Mouse (Mus musculus) kidney, embryonic 16.5 days (tissue): ENCODE measurements around the gene Astn2. TPM values are rescaled to one million over a fixed set of nuclear protein-coding genes. Genes with fewer than 3 reads are reported as not detected.

Experiments
- ATAC-seq: fragments of 200-750 bp; cut with Nextera tagmentation; 2 replicates; pipeline ENCODE4 v1.8.0; 2017; ENCODE audit warnings: moderate TSS enrichment; ENCODE audit not compliant: low FRiP score, low TSS enrichment
- H3K27ac ChIP-seq: fragments of 300-500 bp; sonication (generic); 2 replicates; pipeline ENCODE4 v1.5.1; 2014; ENCODE audit warnings: low read length
- H3K27me3 ChIP-seq: fragments of 300-500 bp; sonication (generic); 2 replicates; pipeline ENCODE4 v1.6.1; 2014; ENCODE audit warnings: low read length, control low read depth, mixed read lengths; ENCODE audit not compliant: insufficient read depth
- H3K36me3 ChIP-seq: fragments of 300-500 bp; sonication (generic); 2 replicates; pipeline ENCODE4 v1.6.1; 2014; ENCODE audit warnings: low read length, control low read depth, mixed read lengths; ENCODE audit not compliant: insufficient read depth
- H3K4me1 ChIP-seq: fragments of 300-500 bp; sonication (generic); 2 replicates; pipeline ENCODE4 v1.6.1; 2014; ENCODE audit warnings: low read length, control low read depth, mixed read lengths; ENCODE audit not compliant: insufficient read depth
- H3K4me2 ChIP-seq: fragments of 300-500 bp; sonication (generic); replicated peaks from 2 replicates; pipeline ENCODE4 v1.6.1; 2014; ENCODE audit warnings: low read depth, low read length
- H3K4me3 ChIP-seq: fragments of 300-500 bp; sonication (generic); 2 replicates; pipeline ENCODE4 v1.5.1; 2014; ENCODE audit warnings: mild to moderate bottlenecking, low read length
- H3K9ac ChIP-seq: fragments of 300-500 bp; sonication (generic); replicated peaks from 2 replicates; pipeline ENCODE4 v1.6.1; 2014; ENCODE audit warnings: low read length
- H3K9me3 ChIP-seq: fragments of 300-500 bp; sonication (generic); 2 replicates; pipeline ENCODE4 v1.6.1; 2016; ENCODE audit warnings: low read length, control low read depth
- WGBS: fragments of 180-500 bp; shearing (Covaris S2); extraction: QIAGEN DNeasy Blood & Tissue Kit; methylation state at CpG from one replicate; pipeline ENCODE4 v1.1.7; 2014; 5-methylcytosine and 5-hydroxymethylcytosine counted together
- polyA plus RNA-seq: library from polyadenylated mRNA; unstranded; fragments of >200 nt; fragmentation: Nextera tagmentation; extraction: Ambion mirVana; gene quantifications from 2 replicates; pipeline ENCODE4 v1.2.1, GENCODE M21; 2015

Gene Astn2
- polyA plus RNA-seq, 1 experiment from 2014 or later = 0.11 TPM

GRCm38 (mm10) chr4:66114243-66114642 lies 290.2 kb downstream of the Astn2 start:
- Histone ChIP-seq H3K27me3 (no peaks in the 10 kb centered on the region), H3K27ac (no peak overlapping the region), H3K4me3 (no peak overlapping the region), H3K4me2 (no peak overlapping the region), H3K36me3 (no peaks in the 10 kb centered on the region), H3K9me3 (no peaks in the 10 kb centered on the region), H3K9ac (no peak overlapping the region), H3K4me1 (no peaks in the 10 kb centered on the region)
- WGBS = 83% methylated on average over 2 of the region's 2 CpGs
- no peak for ATAC-seq

GRCm38 (mm10) chr4:66102037-66102436 lies 302.4 kb downstream of the Astn2 start:
- H3K4me3 ChIP-seq = no peak overlapping the region
- no peaks in the 10 kb centered on the region for H3K4me1 ChIP-seq
- no peaks in the 10 kb centered on the region for H3K9me3 ChIP-seq
- H3K9ac ChIP-seq = no peak overlapping the region
- no peak overlapping the region for H3K4me2 ChIP-seq
- H3K27me3 ChIP-seq = no peaks in the 10 kb centered on the region
- WGBS = 26% methylated on average over 5 of the region's 5 CpGs
- H3K36me3 ChIP-seq = no peaks in the 10 kb centered on the region
- no peak for ATAC-seq
- H3K27ac ChIP-seq = no peak overlapping the region

GRCm38 (mm10) chr4:66097629-66098028 lies 306.8 kb downstream of the Astn2 start:
- ATAC-seq = no peak
- Histone ChIP-seq H3K36me3 (no peaks in the 10 kb centered on the region), H3K27me3 (no peaks in the 10 kb centered on the region), H3K4me1 (no peaks in the 10 kb centered on the region), H3K9ac (no peak overlapping the region), H3K9me3 (no peaks in the 10 kb centered on the region), H3K4me2 (no peak overlapping the region), H3K4me3 (no peak overlapping the region), H3K27ac (no peak overlapping the region)
- WGBS = 65% methylated on average over 1 of the region's 1 CpGs

GRCm38 (mm10) chr4:66096104-66096503 lies 308.3 kb downstream of the Astn2 start:
- Histone ChIP-seq H3K27ac (no peak overlapping the region), H3K4me2 (no peak overlapping the region), H3K4me3 (no peak overlapping the region), H3K4me1 (no peaks in the 10 kb centered on the region), H3K9ac (no peak overlapping the region), H3K9me3 (no peaks in the 10 kb centered on the region), H3K36me3 (no peaks in the 10 kb centered on the region), H3K27me3 (no peaks in the 10 kb centered on the region)
- 77% methylated on average over 2 of the region's 2 CpGs for WGBS
- ATAC-seq = no peak

- H3K27me3 ChIP-seq = no peaks in the 10 kb centered on the region
- H3K27ac ChIP-seq = no peak overlapping the region
- H3K9me3 ChIP-seq = no peaks in the 10 kb centered on the region
- no peak for ATAC-seq
- no peak overlapping the region for H3K4me2 ChIP-seq
- no peaks in the 10 kb centered on the region for H3K4me1 ChIP-seq
- no peak overlapping the region for H3K9ac ChIP-seq
- H3K4me3 ChIP-seq = no peak overlapping the region
- H3K36me3 ChIP-seq = no peaks in the 10 kb centered on the region
Observed at GRCm38 (mm10) chr4:66057161-66057560, 347.2 kb downstream of the Astn2 start.

GRCm38 (mm10) chr4:66055690-66056089 lies 348.7 kb downstream of the Astn2 start:
- H3K27me3 ChIP-seq = no peaks in the 10 kb centered on the region
- ATAC-seq = no peak
- H3K4me1 ChIP-seq = no peaks in the 10 kb centered on the region
- no peaks in the 10 kb centered on the region for H3K36me3 ChIP-seq
- WGBS = 91% methylated on average over 4 of the region's 4 CpGs
- H3K9ac ChIP-seq = no peak overlapping the region
- no peak overlapping the region for H3K27ac ChIP-seq
- no peaks in the 10 kb centered on the region for H3K9me3 ChIP-seq
- H3K4me2 ChIP-seq = no peak overlapping the region
- no peak overlapping the region for H3K4me3 ChIP-seq

- H3K27me3 ChIP-seq = no peaks in the 10 kb centered on the region
- ATAC-seq = no peak
- H3K4me2 ChIP-seq = no peak overlapping the region
- 87% methylated on average over 3 of the region's 3 CpGs for WGBS
- no peak overlapping the region for H3K9ac ChIP-seq
- H3K4me1 ChIP-seq = no peaks in the 10 kb centered on the region
- H3K36me3 ChIP-seq = no peaks in the 10 kb centered on the region
- no peak overlapping the region for H3K27ac ChIP-seq
- no peak overlapping the region for H3K4me3 ChIP-seq
- no peaks in the 10 kb centered on the region for H3K9me3 ChIP-seq
Observed at GRCm38 (mm10) chr4:66043014-66043672, 361.3 kb downstream of the Astn2 start.

- no peak for ATAC-seq
- 0 out of 2 replicates have a peak, but pooled peaks cover 4% of the 10 kb centered on the region for H3K4me1 ChIP-seq
- no peaks in the 10 kb centered on the region for H3K9me3 ChIP-seq
- 71% methylated on average over 3 of the region's 3 CpGs for WGBS
- no peaks in the 10 kb centered on the region for H3K27me3 ChIP-seq
- no peaks in the 10 kb centered on the region for H3K36me3 ChIP-seq
- no peak overlapping the region for H3K4me3 ChIP-seq
- no peak overlapping the region for H3K27ac ChIP-seq
- no peak overlapping the region for H3K4me2 ChIP-seq
- no peak overlapping the region for H3K9ac ChIP-seq
Observed at GRCm38 (mm10) chr4:66033826-66034225, 370.6 kb downstream of the Astn2 start.

- no peak overlapping the region for H3K9ac ChIP-seq
- WGBS = 41% methylated on average over 9 of the region's 9 CpGs
Observed at GRCm38 (mm10) chr4:66031320-66031870, 373.0 kb downstream of the Astn2 start.

GRCm38 (mm10) chr4:66029901-66030300 lies 374.5 kb downstream of the Astn2 start:
- no peak overlapping the region for H3K4me3 ChIP-seq
- no peak overlapping the region for H3K27ac ChIP-seq
- 0 out of 2 replicates have a peak, but pooled peaks cover 4% of the 10 kb centered on the region for H3K4me1 ChIP-seq
- no peak for ATAC-seq
- no peaks in the 10 kb centered on the region for H3K9me3 ChIP-seq
- no peaks in the 10 kb centered on the region for H3K27me3 ChIP-seq
- H3K4me2 ChIP-seq = no peak overlapping the region
- WGBS = 28% methylated on average over 4 of the region's 4 CpGs
- no peaks in the 10 kb centered on the region for H3K36me3 ChIP-seq
- H3K9ac ChIP-seq = no peak overlapping the region

More at GRCm38 (mm10) chr4:66031320-66031870, 373.0 kb downstream of the Astn2 start:
- Histone ChIP-seq H3K4me1 (0 out of 2 replicates have a peak, but pooled peaks cover 4% of the 10 kb centered on the region), H3K36me3 (no peaks in the 10 kb centered on the region), H3K9me3 (no peaks in the 10 kb centered on the region), H3K27me3 (no peaks in the 10 kb centered on the region), H3K27ac (no peak overlapping the region), H3K4me3 (no peak overlapping the region), H3K4me2 (no peak overlapping the region)
- ATAC-seq = no peak
